Mouse (Mus musculus): ENCODE data around the gene Hrh2. TPM values are rescaled to one million over a fixed set of nuclear protein-coding genes. Genes with fewer than 3 reads are reported as not detected.
A peak's percentile ranks its signal among the peaks of the same experiment; 100 is the strongest.

Hrh2 gene
- polyA plus RNA-seq, 1 experiment from 2014 or later: not detected

GRCm38 (mm10) chr13:54215777-54216316, 23.9 kb downstream of the Hrh2 start:
- Histone ChIP-seq H3K4me1 (ENCODE audit: control insufficient read depth, insufficient read depth, low read length) (peaks cover 14% of the 10 kb centered on the region), H3K4me3 (ENCODE audit: low read depth, low read length) (no peak overlapping the region), H3K27ac (ENCODE audit: low read depth, low read length) (no peak overlapping the region), H3K9me3 (ENCODE audit: control insufficient read depth, low read length) (no peaks in the 10 kb centered on the region), H3K9ac (ENCODE audit: low read length) (no peak overlapping the region), H3K27me3 (ENCODE audit: control insufficient read depth, insufficient read depth, low read length) (no peaks in the 10 kb centered on the region), H3K4me2 (no peak overlapping the region), H3K36me3 (ENCODE audit: control insufficient read depth, insufficient read depth, low read length) (no peaks in the 10 kb centered on the region)
- peak; percentile 78 for DNase-seq (ENCODE audit: low spot score, missing footprints)
- 22% methylated on average over 7 of the region's 7 CpGs for WGBS
- ATAC-seq (ENCODE audit: low FRiP score): no peak

- Histone ChIP-seq H3K4me2 (no peak overlapping the region), H3K9me3 (ENCODE audit: control insufficient read depth, low read length) (no peaks in the 10 kb centered on the region), H3K36me3 (ENCODE audit: control insufficient read depth, insufficient read depth, low read length) (no peaks in the 10 kb centered on the region), H3K27ac (ENCODE audit: low read depth, low read length) (no peak overlapping the region), H3K4me3 (ENCODE audit: low read depth, low read length) (no peak overlapping the region), H3K4me1 (ENCODE audit: control insufficient read depth, insufficient read depth, low read length) (peaks cover 3% of the 10 kb centered on the region; the same call in 1 of the 2 replicates), H3K9ac (ENCODE audit: low read length) (no peak overlapping the region), H3K27me3 (ENCODE audit: control insufficient read depth, insufficient read depth, low read length) (no peaks in the 10 kb centered on the region)
- DNase-seq (ENCODE audit: low spot score, missing footprints) (peak; percentile 39), ATAC-seq (ENCODE audit: low FRiP score) (no peak)
- WGBS: 57% methylated on average over 1 of the region's 1 CpGs
Observed at GRCm38 (mm10) chr13:54218341-54218740, 26.4 kb downstream of the Hrh2 start.

- Histone ChIP-seq H3K27me3 (ENCODE audit: control insufficient read depth, insufficient read depth, low read length) (no peaks in the 10 kb centered on the region), H3K27ac (ENCODE audit: low read depth, low read length) (no peak overlapping the region), H3K9me3 (ENCODE audit: control insufficient read depth, low read length) (no peaks in the 10 kb centered on the region), H3K9ac (ENCODE audit: low read length) (no peak overlapping the region), H3K4me2 (no peak overlapping the region), H3K4me1 (ENCODE audit: control insufficient read depth, insufficient read depth, low read length) (peaks cover 3% of the 10 kb centered on the region; the same call in 1 of the 2 replicates), H3K36me3 (ENCODE audit: control insufficient read depth, insufficient read depth, low read length) (no peaks in the 10 kb centered on the region), H3K4me3 (ENCODE audit: low read depth, low read length) (no peak overlapping the region)
- DNase-seq (ENCODE audit: low spot score, missing footprints) (peak; percentile 78), ATAC-seq (ENCODE audit: low FRiP score) (no peak)
- WGBS: 83% methylated on average over 4 of the region's 4 CpGs
Observed at GRCm38 (mm10) chr13:54221631-54222179, 29.8 kb downstream of the Hrh2 start.

GRCm38 (mm10) chr13:54222921-54223769, 31.2 kb downstream of the Hrh2 start:
- Histone ChIP-seq H3K9me3 (ENCODE audit: control insufficient read depth, low read length) (no peaks in the 10 kb centered on the region), H3K9ac (ENCODE audit: low read length) (0 out of 2 replicates have a peak overlapping the region, but pooled peaks have one; percentile 6), H3K4me3 (ENCODE audit: low read depth, low read length) (no peak overlapping the region), H3K4me2 (no peak overlapping the region), H3K36me3 (ENCODE audit: control insufficient read depth, insufficient read depth, low read length) (no peaks in the 10 kb centered on the region), H3K4me1 (ENCODE audit: control insufficient read depth, insufficient read depth, low read length) (peaks cover 5% of the 10 kb centered on the region), H3K27me3 (ENCODE audit: control insufficient read depth, insufficient read depth, low read length) (no peaks in the 10 kb centered on the region), H3K27ac (ENCODE audit: low read depth, low read length) (0 out of 2 replicates have a peak overlapping the region, but pooled peaks have one; percentile 2)
- 35% methylated on average over 13 of the region's 13 CpGs for WGBS
- DNase-seq (ENCODE audit: low spot score, missing footprints) (peak; percentile 88), ATAC-seq (ENCODE audit: low FRiP score) (no peak)

GRCm38 (mm10) chr13:54227916-54228483, 36.1 kb downstream of the Hrh2 start:
- Histone ChIP-seq H3K4me3 (ENCODE audit: low read depth, low read length) (no peak overlapping the region), H3K27ac (ENCODE audit: low read depth, low read length) (no peak overlapping the region), H3K9me3 (ENCODE audit: control insufficient read depth, low read length) (no peaks in the 10 kb centered on the region), H3K27me3 (ENCODE audit: control insufficient read depth, insufficient read depth, low read length) (no peaks in the 10 kb centered on the region), H3K36me3 (ENCODE audit: control insufficient read depth, insufficient read depth, low read length) (no peaks in the 10 kb centered on the region), H3K4me1 (ENCODE audit: control insufficient read depth, insufficient read depth, low read length) (peaks cover 2% of the 10 kb centered on the region; the same call in 1 of the 2 replicates), H3K4me2 (no peak overlapping the region), H3K9ac (ENCODE audit: low read length) (no peak overlapping the region)
- peak; percentile 55 for ATAC-seq (ENCODE audit: low FRiP score)
- WGBS: 22% methylated on average over 13 of the region's 13 CpGs
- peak; percentile 95 for DNase-seq (ENCODE audit: low spot score, missing footprints)

- Histone ChIP-seq H3K4me1 (ENCODE audit: control insufficient read depth, insufficient read depth, low read length) (peaks cover 2% of the 10 kb centered on the region; the same call in 1 of the 2 replicates), H3K9ac (ENCODE audit: low read length) (no peak overlapping the region), H3K27ac (ENCODE audit: low read depth, low read length) (no peak overlapping the region), H3K4me3 (ENCODE audit: low read depth, low read length) (no peak overlapping the region), H3K4me2 (no peak overlapping the region), H3K36me3 (ENCODE audit: control insufficient read depth, insufficient read depth, low read length) (no peaks in the 10 kb centered on the region), H3K9me3 (ENCODE audit: control insufficient read depth, low read length) (no peaks in the 10 kb centered on the region), H3K27me3 (ENCODE audit: control insufficient read depth, insufficient read depth, low read length) (no peaks in the 10 kb centered on the region)
- no peak for DNase-seq (ENCODE audit: low spot score, missing footprints)
- ATAC-seq (ENCODE audit: low FRiP score): no peak
- 94% methylated on average over 6 of the region's 6 CpGs for WGBS
Observed at GRCm38 (mm10) chr13:54230081-54230480, 38.2 kb downstream of the Hrh2 start.

GRCm38 (mm10) chr13:54231868-54232267, 39.9 kb downstream of the Hrh2 start:
- WGBS: 83% methylated on average over 10 of the region's 10 CpGs
- no peaks in the 10 kb centered on the region for H3K27me3 ChIP-seq (ENCODE audit: control insufficient read depth, insufficient read depth, low read length)

GRCm38 (mm10) chr13:54237512-54237911, 45.6 kb downstream of the Hrh2 start:
- WGBS: 79% methylated on average over 6 of the region's 6 CpGs
- H3K27me3 ChIP-seq (ENCODE audit: control insufficient read depth, insufficient read depth, low read length): no peaks in the 10 kb centered on the region

More at GRCm38 (mm10) chr13:54231868-54232267, 39.9 kb downstream of the Hrh2 start:
- Histone ChIP-seq H3K36me3 (ENCODE audit: control insufficient read depth, insufficient read depth, low read length) (no peaks in the 10 kb centered on the region), H3K27ac (ENCODE audit: low read depth, low read length) (no peak overlapping the region), H3K4me1 (ENCODE audit: control insufficient read depth, insufficient read depth, low read length) (peaks cover 2% of the 10 kb centered on the region; the same call in 1 of the 2 replicates), H3K4me2 (no peak overlapping the region), H3K9ac (ENCODE audit: low read length) (no peak overlapping the region), H3K4me3 (ENCODE audit: low read depth, low read length) (no peak overlapping the region), H3K9me3 (ENCODE audit: control insufficient read depth, low read length) (no peaks in the 10 kb centered on the region)
- peak; percentile 45 for DNase-seq (ENCODE audit: low spot score, missing footprints)
- no peak for ATAC-seq (ENCODE audit: low FRiP score)

More at GRCm38 (mm10) chr13:54237512-54237911, 45.6 kb downstream of the Hrh2 start:
- no peaks in the 10 kb centered on the region for H3K4me1 ChIP-seq (ENCODE audit: control insufficient read depth, insufficient read depth, low read length)
- H3K4me2 ChIP-seq: no peak overlapping the region
- H3K4me3 ChIP-seq (ENCODE audit: low read depth, low read length): no peak overlapping the region
- no peaks in the 10 kb centered on the region for H3K9me3 ChIP-seq (ENCODE audit: control insufficient read depth, low read length)
- H3K36me3 ChIP-seq (ENCODE audit: control insufficient read depth, insufficient read depth, low read length): no peaks in the 10 kb centered on the region
- no peak overlapping the region for H3K9ac ChIP-seq (ENCODE audit: low read length)
- no peak overlapping the region for H3K27ac ChIP-seq (ENCODE audit: low read depth, low read length)
- no peak for ATAC-seq (ENCODE audit: low FRiP score)
- peak; percentile 21 for DNase-seq (ENCODE audit: low spot score, missing footprints)

Data from midbrain, embryonic 11.5 days (tissue).